Mouse (Mus musculus) lung, adult 2 months (tissue): ENCODE data around the gene Ikbkg. TPM values are rescaled to one million over a fixed set of nuclear protein-coding genes. Genes with fewer than 3 reads are reported as not detected.

ENCODE experiments used
- DNase-seq: peaks from one replicate; pipeline ENCODE4 v3.0.0; 2022
- H3K4me1 ChIP-seq: fragments of 200-500 bp; 2 replicates; pipeline ENCODE4 v1.6.1; 2011; ENCODE audit warnings: low read length; ENCODE audit not compliant: control insufficient read depth, insufficient read depth
- H3K4me3 ChIP-seq: fragments of 200-500 bp; replicated peaks from 2 replicates; pipeline ENCODE3; 2011; ENCODE audit warnings: low read depth, mild to moderate bottlenecking, control low read depth, low read length; ENCODE audit errors: extremely low read depth
- CTCF ChIP-seq: fragments of 200-500 bp; IDR thresholded peaks from 2 replicates; pipeline ENCODE4 v1.5.1; 2011; ENCODE audit warnings: mild to moderate bottlenecking, low read length, control low read depth; ENCODE audit not compliant: insufficient read depth
- POLR2A ChIP-seq: fragments of 200-500 bp; IDR thresholded peaks from 2 replicates; pipeline ENCODE4 v1.6.1; 2011; ENCODE audit warnings: low read depth, mild to moderate bottlenecking, control low read depth, low read length, borderline replicate concordance; ENCODE audit errors: extremely low read depth
- WGBS: fragments of 180-500 bp; shearing (Covaris S2); methylation state at CpG from one replicate; pipeline ENCODE4 v1.1.7; 2018; 5-methylcytosine and 5-hydroxymethylcytosine counted together
- polyA plus RNA-seq: library from polyadenylated mRNA; depleted of rRNA; stranded (reverse); fragments of >200 nt; gene quantifications from 2 replicates; pipeline ENCODE4 v1.2.3, GENCODE M21; 2012

Gene Ikbkg
- polyA plus RNA-seq, 1 experiment = 20.2 TPM

- H3K4me1 ChIP-seq = no peaks in the 10 kb centered on the region
- DNase-seq = no peak
- TF ChIP-seq CTCF (no peak), POLR2A (no peak)
- no peak overlapping the region for H3K4me3 ChIP-seq
- 84% methylated on average over 2 of the region's 2 CpGs for WGBS
Measured at GRCm38 (mm10) chrX:74384451-74384850, 8.6 kb upstream of the Ikbkg start.

GRCm38 (mm10) chrX:74388153-74388552 lies 4.9 kb upstream of the Ikbkg start:
- no peak for DNase-seq
- Histone ChIP-seq H3K4me1 (no peaks in the 10 kb centered on the region; the same call in 1 of the 2 replicates), H3K4me3 (no peak overlapping the region)
- TF ChIP-seq POLR2A (no peak), CTCF (no peak)

- 82% methylated on average over 3 of the region's 3 CpGs for WGBS
- no peak for DNase-seq
- Histone ChIP-seq H3K4me1 (no peaks in the 10 kb centered on the region), H3K4me3 (no peak overlapping the region)
- TF ChIP-seq POLR2A (no peak), CTCF (no peak)
Measured at GRCm38 (mm10) chrX:74400136-74400535, 7.0 kb downstream of the Ikbkg start.

GRCm38 (mm10) chrX:74408340-74408739 lies 15.2 kb downstream of the Ikbkg start:
- H3K4me1 ChIP-seq = no peaks in the 10 kb centered on the region
- no peak for TF ChIP-seq POLR2A
- TF ChIP-seq CTCF = no peak
- DNase-seq = no peak
- WGBS = 34% methylated on average over 2 of the region's 2 CpGs
- no peak overlapping the region for H3K4me3 ChIP-seq

- no peak overlapping the region for H3K4me3 ChIP-seq
- DNase-seq = peak; percentile 33
- TF ChIP-seq CTCF (peak; percentile 47), POLR2A (no peak)
- H3K4me1 ChIP-seq = no peaks in the 10 kb centered on the region
Measured at GRCm38 (mm10) chrX:74413377-74413776, 20.3 kb downstream of the Ikbkg start.

GRCm38 (mm10) chrX:74424443-74424842 lies 31.4 kb downstream of the Ikbkg start:
- TF ChIP-seq CTCF = no peak
- no peak for TF ChIP-seq POLR2A
- H3K4me3 ChIP-seq = peak overlapping the region; percentile 9
- peaks cover 10% of the 10 kb centered on the region for H3K4me1 ChIP-seq
- DNase-seq = no peak

- Histone ChIP-seq H3K4me1 (peaks cover 10% of the 10 kb centered on the region), H3K4me3 (peak overlapping the region; percentile 34)
- peak; percentile 29 for DNase-seq
- TF ChIP-seq POLR2A (peak; percentile 14; the same call in 1 of the 2 replicates), CTCF (no peak)
- 69% methylated on average over 4 of the region's 4 CpGs for WGBS
Measured at GRCm38 (mm10) chrX:74425195-74425594, 32.1 kb downstream of the Ikbkg start.

GRCm38 (mm10) chrX:74426256-74426655 lies 33.2 kb downstream of the Ikbkg start:
- Histone ChIP-seq H3K4me1 (peaks cover 10% of the 10 kb centered on the region), H3K4me3 (no peak overlapping the region)
- no peak for DNase-seq
- no peak for TF ChIP-seq CTCF
- no peak for TF ChIP-seq POLR2A
- 41% methylated on average over 1 of the region's 1 CpGs for WGBS

- 64% methylated on average over 3 of the region's 3 CpGs for WGBS
- no peak for DNase-seq
- TF ChIP-seq CTCF (no peak), POLR2A (no peak)
- H3K4me3 ChIP-seq = no peak overlapping the region
- H3K4me1 ChIP-seq = peaks cover 10% of the 10 kb centered on the region
Measured at GRCm38 (mm10) chrX:74427116-74427515, 34.0 kb downstream of the Ikbkg start.

GRCm38 (mm10) chrX:74428146-74428825 lies 35.2 kb downstream of the Ikbkg start:
- TF ChIP-seq POLR2A (no peak), CTCF (no peak)
- WGBS = 39% methylated on average over 35 of the region's 35 CpGs
- H3K4me3 ChIP-seq = peak overlapping the region; percentile 94
- DNase-seq = peak; percentile 19
- peaks cover 10% of the 10 kb centered on the region for H3K4me1 ChIP-seq
